Mouse (Mus musculus): ENCODE measurements around the gene Cenpp. TPM values are rescaled to one million over a fixed set of nuclear protein-coding genes. Genes with fewer than 3 reads are reported as not detected.
"Not testable (repeated sequence)": the region's sequence is repeated elsewhere in the genome, so short reads cannot be mapped to it uniquely, and the experiment has no call there.

The Cenpp gene
- polyA plus RNA-seq, 1 experiment from 2014 or later, result 34.1 TPM

- no peak for ATAC-seq (ENCODE audit: low FRiP score, low TSS enrichment)
- no peaks in the 10 kb centered on the region for H3K4me1 ChIP-seq (ENCODE audit: control insufficient read depth, insufficient read depth, low read length)
- no peaks in the 10 kb centered on the region for H3K27me3 ChIP-seq (ENCODE audit: control insufficient read depth, insufficient read depth, low read length)
- no peak overlapping the region for H3K4me2 ChIP-seq (replicated peaks; ENCODE audit: low read depth, low read length)
- H3K27ac ChIP-seq (ENCODE audit: low read depth, low read length), result no peak overlapping the region
- no peaks in the 10 kb centered on the region for H3K9me3 ChIP-seq (ENCODE audit: control insufficient read depth, low read length)
- H3K9ac ChIP-seq (ENCODE audit: low read depth, low read length), result no peak overlapping the region
- no peaks in the 10 kb centered on the region; the same call in 1 of the 2 replicates for H3K36me3 ChIP-seq (ENCODE audit: control insufficient read depth, insufficient read depth, low read length)
- H3K4me3 ChIP-seq (ENCODE audit: low read length), result no peak overlapping the region
Measured at GRCm38 (mm10) chr13:49618365-49618764, 34.2 kb downstream of the Cenpp start.

GRCm38 (mm10) chr13:49617021-49617420 lies 35.6 kb downstream of the Cenpp start:
- no peak for ATAC-seq (ENCODE audit: low FRiP score, low TSS enrichment)
- Histone ChIP-seq H3K4me3 (ENCODE audit: low read length) (no peak overlapping the region), H3K27me3 (ENCODE audit: control insufficient read depth, insufficient read depth, low read length) (no peaks in the 10 kb centered on the region), H3K9ac (ENCODE audit: low read depth, low read length) (no peak overlapping the region), H3K4me1 (ENCODE audit: control insufficient read depth, insufficient read depth, low read length) (no peaks in the 10 kb centered on the region), H3K36me3 (ENCODE audit: control insufficient read depth, insufficient read depth, low read length) (no peaks in the 10 kb centered on the region; the same call in 1 of the 2 replicates), H3K9me3 (ENCODE audit: control insufficient read depth, low read length) (no peaks in the 10 kb centered on the region), H3K27ac (ENCODE audit: low read depth, low read length) (no peak overlapping the region), H3K4me2 (replicated peaks; ENCODE audit: low read depth, low read length) (no peak overlapping the region)
- 93% methylated on average over 3 of the region's 3 CpGs for WGBS

GRCm38 (mm10) chr13:49608589-49609322 lies 43.8 kb downstream of the Cenpp start:
- H3K4me3 ChIP-seq (ENCODE audit: low read length), result peak overlapping the region; percentile 14; the same call in 1 of the 2 replicates
- 80% methylated on average over 4 of the region's 4 CpGs for WGBS
- no peak overlapping the region for H3K4me2 ChIP-seq (replicated peaks; ENCODE audit: low read depth, low read length)
- H3K27ac ChIP-seq (ENCODE audit: low read depth, low read length), result no peak overlapping the region
- H3K36me3 ChIP-seq (ENCODE audit: control insufficient read depth, insufficient read depth, low read length), result no peaks in the 10 kb centered on the region
- no peak overlapping the region for H3K9ac ChIP-seq (ENCODE audit: low read depth, low read length)
- H3K4me1 ChIP-seq (ENCODE audit: control insufficient read depth, insufficient read depth, low read length), result no peaks in the 10 kb centered on the region
- no peak for ATAC-seq (ENCODE audit: low FRiP score, low TSS enrichment)
- no peaks in the 10 kb centered on the region for H3K9me3 ChIP-seq (ENCODE audit: control insufficient read depth, low read length)
- no peaks in the 10 kb centered on the region for H3K27me3 ChIP-seq (ENCODE audit: control insufficient read depth, insufficient read depth, low read length)

- H3K4me1 ChIP-seq (ENCODE audit: control insufficient read depth, insufficient read depth, low read length), result no peaks in the 10 kb centered on the region
- WGBS, result 75% methylated on average over 4 of the region's 4 CpGs
- H3K27me3 ChIP-seq (ENCODE audit: control insufficient read depth, insufficient read depth, low read length), result no peaks in the 10 kb centered on the region
- H3K4me3 ChIP-seq (ENCODE audit: low read length), result peak within 1 kb of the TSS; percentile 14; the same call in 1 of the 2 replicates
- H3K4me2 ChIP-seq (replicated peaks; ENCODE audit: low read depth, low read length), result no peak within 1 kb of the TSS; the same call in 1 of the 2 replicates
- H3K9me3 ChIP-seq (ENCODE audit: control insufficient read depth, low read length), result no peaks in the 10 kb centered on the region
- H3K9ac ChIP-seq (ENCODE audit: low read depth, low read length), result no peak within 1 kb of the TSS
- no peaks in the 10 kb centered on the region for H3K36me3 ChIP-seq (ENCODE audit: control insufficient read depth, insufficient read depth, low read length)
- H3K27ac ChIP-seq (ENCODE audit: low read depth, low read length), result no peak within 1 kb of the TSS
- no peak for ATAC-seq (ENCODE audit: low FRiP score, low TSS enrichment)
Measured at GRCm38 (mm10) chr13:49607714-49608113, 44.9 kb downstream of the Cenpp start, which contains the start of gene Ogn. Ogn (plus strand) TSS chr13:49608046.

GRCm38 (mm10) chr13:49603603-49604002 lies 49.0 kb downstream of the Cenpp start:
- Histone ChIP-seq H3K4me3 (ENCODE audit: low read length) (no peak overlapping the region), H3K4me2 (replicated peaks; ENCODE audit: low read depth, low read length) (no peak overlapping the region), H3K9ac (ENCODE audit: low read depth, low read length) (no peak overlapping the region), H3K36me3 (ENCODE audit: control insufficient read depth, insufficient read depth, low read length) (no peaks in the 10 kb centered on the region), H3K9me3 (ENCODE audit: control insufficient read depth, low read length) (no peaks in the 10 kb centered on the region), H3K4me1 (ENCODE audit: control insufficient read depth, insufficient read depth, low read length) (no peaks in the 10 kb centered on the region), H3K27me3 (ENCODE audit: control insufficient read depth, insufficient read depth, low read length) (no peaks in the 10 kb centered on the region), H3K27ac (ENCODE audit: low read depth, low read length) (no peak overlapping the region)
- no peak for ATAC-seq (ENCODE audit: low FRiP score, low TSS enrichment)

GRCm38 (mm10) chr13:49602541-49602940 lies 50.0 kb downstream of the Cenpp start:
- not testable (repeated sequence) for H3K36me3 ChIP-seq (ENCODE audit: control insufficient read depth, insufficient read depth, low read length)
- WGBS, result 76% methylated on average over 2 of the region's 2 CpGs

GRCm38 (mm10) chr13:49586062-49586461 lies 66.5 kb downstream of the Cenpp start:
- 97% methylated on average over 6 of the region's 6 CpGs for WGBS
- Histone ChIP-seq H3K4me1 (ENCODE audit: control insufficient read depth, insufficient read depth, low read length) (peaks cover 3% of the 10 kb centered on the region; the same call in 1 of the 2 replicates), H3K27ac (ENCODE audit: low read depth, low read length) (no peak overlapping the region), H3K36me3 (ENCODE audit: control insufficient read depth, insufficient read depth, low read length) (no peaks in the 10 kb centered on the region), H3K9me3 (ENCODE audit: control insufficient read depth, low read length) (no peaks in the 10 kb centered on the region), H3K4me2 (replicated peaks; ENCODE audit: low read depth, low read length) (no peak overlapping the region), H3K4me3 (ENCODE audit: low read length) (no peak overlapping the region), H3K9ac (ENCODE audit: low read depth, low read length) (no peak overlapping the region), H3K27me3 (ENCODE audit: control insufficient read depth, insufficient read depth, low read length) (no peaks in the 10 kb centered on the region)
- no peak for ATAC-seq (ENCODE audit: low FRiP score, low TSS enrichment)

More at GRCm38 (mm10) chr13:49602541-49602940, 50.0 kb downstream of the Cenpp start:
- H3K4me3 ChIP-seq (ENCODE audit: low read length); H3K4me1 ChIP-seq (ENCODE audit: control insufficient read depth, insufficient read depth, low read length); H3K27me3 ChIP-seq (ENCODE audit: control insufficient read depth, insufficient read depth, low read length); H3K27ac ChIP-seq (ENCODE audit: low read depth, low read length); ATAC-seq (ENCODE audit: low FRiP score, low TSS enrichment); H3K4me2 ChIP-seq (replicated peaks; ENCODE audit: low read depth, low read length); H3K9ac ChIP-seq (ENCODE audit: low read depth, low read length); H3K9me3 ChIP-seq (ENCODE audit: control insufficient read depth, low read length): not testable (repeated sequence)

- 83% methylated on average over 8 of the region's 8 CpGs for WGBS
Measured at GRCm38 (mm10) chr13:49584307-49585005, 68.1 kb downstream of the Cenpp start.

GRCm38 (mm10) chr13:49583859-49584258 lies 68.7 kb downstream of the Cenpp start:
- H3K9ac ChIP-seq (ENCODE audit: low read depth, low read length), result no peak overlapping the region
- H3K27ac ChIP-seq (ENCODE audit: low read depth, low read length), result no peak overlapping the region
- H3K4me3 ChIP-seq (ENCODE audit: low read length), result no peak overlapping the region
- ATAC-seq (ENCODE audit: low FRiP score, low TSS enrichment), result no peak
- H3K27me3 ChIP-seq (ENCODE audit: control insufficient read depth, insufficient read depth, low read length), result no peaks in the 10 kb centered on the region
- no peaks in the 10 kb centered on the region for H3K36me3 ChIP-seq (ENCODE audit: control insufficient read depth, insufficient read depth, low read length)
- no peak overlapping the region for H3K4me2 ChIP-seq (replicated peaks; ENCODE audit: low read depth, low read length)
- no peaks in the 10 kb centered on the region for H3K9me3 ChIP-seq (ENCODE audit: control insufficient read depth, low read length)
- peaks cover 3% of the 10 kb centered on the region; the same call in 1 of the 2 replicates for H3K4me1 ChIP-seq (ENCODE audit: control insufficient read depth, insufficient read depth, low read length)

More at GRCm38 (mm10) chr13:49584307-49585005, 68.1 kb downstream of the Cenpp start:
- no peak overlapping the region for H3K9ac ChIP-seq (ENCODE audit: low read depth, low read length)
- no peaks in the 10 kb centered on the region for H3K9me3 ChIP-seq (ENCODE audit: control insufficient read depth, low read length)
- H3K27ac ChIP-seq (ENCODE audit: low read depth, low read length), result no peak overlapping the region
- no peak overlapping the region for H3K4me2 ChIP-seq (replicated peaks; ENCODE audit: low read depth, low read length)
- ATAC-seq (ENCODE audit: low FRiP score, low TSS enrichment), result no peak
- peaks cover 3% of the 10 kb centered on the region; the same call in 1 of the 2 replicates for H3K4me1 ChIP-seq (ENCODE audit: control insufficient read depth, insufficient read depth, low read length)
- H3K4me3 ChIP-seq (ENCODE audit: low read length), result no peak overlapping the region
- no peaks in the 10 kb centered on the region for H3K27me3 ChIP-seq (ENCODE audit: control insufficient read depth, insufficient read depth, low read length)
- no peaks in the 10 kb centered on the region for H3K36me3 ChIP-seq (ENCODE audit: control insufficient read depth, insufficient read depth, low read length)

Measured in kidney, embryonic 14.5 days (tissue).